Mouse (Mus musculus): Measurements from ENCODE around the gene M6pr. TPM values are rescaled to one million over a fixed set of nuclear protein-coding genes. Genes with fewer than 3 reads are reported as not detected.

Gene M6pr
- polyA plus RNA-seq, 1 experiment from 2014 or later: 121 TPM

GRCm38 (mm10) chr6:122289313-122289712 lies 19.2 kb upstream of the M6pr start:
- ATAC-seq (ENCODE audit: insufficient read depth, low FRiP score, low read depth): no peak
- no peaks in the 10 kb centered on the region for H3K36me3 ChIP-seq
- H3K4me1 ChIP-seq: no peaks in the 10 kb centered on the region
- H3K4me3 ChIP-seq (replicated peaks): no peak overlapping the region
- H3K4me2 ChIP-seq: no peak overlapping the region
- H3K9me3 ChIP-seq: no peaks in the 10 kb centered on the region
- no peaks in the 10 kb centered on the region for H3K27me3 ChIP-seq (replicated peaks)
- H3K9ac ChIP-seq: no peak overlapping the region
- H3K27ac ChIP-seq: no peak overlapping the region
- WGBS: 61% methylated on average over 1 of the region's 1 CpGs

- no peak for ATAC-seq (ENCODE audit: insufficient read depth, low FRiP score, low read depth)
- no peak overlapping the region for H3K9ac ChIP-seq
- no peak overlapping the region for H3K4me3 ChIP-seq (replicated peaks)
- 32% methylated on average over 3 of the region's 3 CpGs for WGBS
- no peaks in the 10 kb centered on the region for H3K36me3 ChIP-seq
- H3K4me2 ChIP-seq: no peak overlapping the region
- no peaks in the 10 kb centered on the region for H3K4me1 ChIP-seq
- H3K9me3 ChIP-seq: no peaks in the 10 kb centered on the region
- no peak overlapping the region for H3K27ac ChIP-seq
- no peaks in the 10 kb centered on the region for H3K27me3 ChIP-seq (replicated peaks)
Observed at GRCm38 (mm10) chr6:122290253-122290652, 18.3 kb upstream of the M6pr start.

- WGBS: 84% methylated on average over 2 of the region's 2 CpGs
- ATAC-seq (ENCODE audit: insufficient read depth, low FRiP score, low read depth): no peak
- Histone ChIP-seq H3K9me3 (no peaks in the 10 kb centered on the region), H3K4me2 (no peak overlapping the region), H3K27ac (no peak overlapping the region), H3K36me3 (no peaks in the 10 kb centered on the region), H3K4me1 (no peaks in the 10 kb centered on the region), H3K9ac (no peak overlapping the region), H3K27me3 (replicated peaks) (no peaks in the 10 kb centered on the region), H3K4me3 (replicated peaks) (no peak overlapping the region)
Observed at GRCm38 (mm10) chr6:122291264-122291663, 17.3 kb upstream of the M6pr start.

GRCm38 (mm10) chr6:122291735-122292134 lies 16.8 kb upstream of the M6pr start:
- Histone ChIP-seq H3K9ac (no peak overlapping the region), H3K27ac (no peak overlapping the region), H3K9me3 (no peaks in the 10 kb centered on the region), H3K4me2 (no peak overlapping the region), H3K27me3 (replicated peaks) (no peaks in the 10 kb centered on the region), H3K4me1 (no peaks in the 10 kb centered on the region), H3K36me3 (no peaks in the 10 kb centered on the region), H3K4me3 (replicated peaks) (no peak overlapping the region)
- ATAC-seq (ENCODE audit: insufficient read depth, low FRiP score, low read depth): no peak
- 67% methylated on average over 3 of the region's 3 CpGs for WGBS

GRCm38 (mm10) chr6:122292184-122292583 lies 16.3 kb upstream of the M6pr start:
- Histone ChIP-seq H3K4me3 (replicated peaks) (no peak overlapping the region), H3K9me3 (no peaks in the 10 kb centered on the region), H3K4me2 (no peak overlapping the region), H3K27me3 (replicated peaks) (no peaks in the 10 kb centered on the region), H3K4me1 (no peaks in the 10 kb centered on the region), H3K9ac (no peak overlapping the region), H3K36me3 (no peaks in the 10 kb centered on the region), H3K27ac (no peak overlapping the region)
- ATAC-seq (ENCODE audit: insufficient read depth, low FRiP score, low read depth): no peak
- WGBS: 55% methylated on average over 2 of the region's 2 CpGs

- no peak for ATAC-seq (ENCODE audit: insufficient read depth, low FRiP score, low read depth)
- Histone ChIP-seq H3K4me2 (no peak overlapping the region), H3K4me1 (no peaks in the 10 kb centered on the region), H3K36me3 (no peaks in the 10 kb centered on the region), H3K9ac (no peak overlapping the region), H3K27ac (no peak overlapping the region), H3K9me3 (no peaks in the 10 kb centered on the region), H3K27me3 (replicated peaks) (no peaks in the 10 kb centered on the region), H3K4me3 (replicated peaks) (no peak overlapping the region)
- 89% methylated on average over 8 of the region's 8 CpGs for WGBS
Observed at GRCm38 (mm10) chr6:122293121-122293520, 15.4 kb upstream of the M6pr start.

- Histone ChIP-seq H3K9ac (no peak overlapping the region), H3K27ac (no peak overlapping the region), H3K4me3 (replicated peaks) (no peak overlapping the region), H3K9me3 (no peaks in the 10 kb centered on the region), H3K4me2 (no peak overlapping the region), H3K27me3 (replicated peaks) (no peaks in the 10 kb centered on the region), H3K4me1 (no peaks in the 10 kb centered on the region), H3K36me3 (no peaks in the 10 kb centered on the region)
- 83% methylated on average over 9 of the region's 9 CpGs for WGBS
- ATAC-seq (ENCODE audit: insufficient read depth, low FRiP score, low read depth): no peak
Observed at GRCm38 (mm10) chr6:122293796-122294195, 14.7 kb upstream of the M6pr start.

- Histone ChIP-seq H3K27ac (no peak overlapping the region), H3K27me3 (replicated peaks) (no peaks in the 10 kb centered on the region), H3K4me1 (no peaks in the 10 kb centered on the region), H3K4me3 (replicated peaks) (no peak overlapping the region), H3K9ac (no peak overlapping the region), H3K9me3 (no peaks in the 10 kb centered on the region), H3K4me2 (no peak overlapping the region), H3K36me3 (no peaks in the 10 kb centered on the region)
- ATAC-seq (ENCODE audit: insufficient read depth, low FRiP score, low read depth): no peak
- WGBS: 72% methylated on average over 3 of the region's 3 CpGs
Observed at GRCm38 (mm10) chr6:122294290-122294689, 14.2 kb upstream of the M6pr start.

GRCm38 (mm10) chr6:122295242-122295641 lies 13.3 kb upstream of the M6pr start:
- Histone ChIP-seq H3K27ac (no peak overlapping the region), H3K4me2 (no peak overlapping the region), H3K9ac (no peak overlapping the region), H3K36me3 (no peaks in the 10 kb centered on the region), H3K9me3 (no peaks in the 10 kb centered on the region), H3K4me1 (no peaks in the 10 kb centered on the region), H3K4me3 (replicated peaks) (no peak overlapping the region), H3K27me3 (replicated peaks) (no peaks in the 10 kb centered on the region)
- no peak for ATAC-seq (ENCODE audit: insufficient read depth, low FRiP score, low read depth)
- 55% methylated on average over 9 of the region's 9 CpGs for WGBS

- Histone ChIP-seq H3K27ac (no peak overlapping the region), H3K36me3 (no peaks in the 10 kb centered on the region), H3K4me3 (replicated peaks) (peak overlapping the region; percentile 49), H3K9ac (no peak overlapping the region), H3K4me2 (peak overlapping the region; percentile 67), H3K27me3 (replicated peaks) (no peaks in the 10 kb centered on the region), H3K4me1 (no peaks in the 10 kb centered on the region), H3K9me3 (no peaks in the 10 kb centered on the region)
- ATAC-seq (ENCODE audit: insufficient read depth, low FRiP score, low read depth): no peak
- 22% methylated on average over 3 of the region's 3 CpGs for WGBS
Observed at GRCm38 (mm10) chr6:122296918-122297278, 11.6 kb upstream of the M6pr start.

- peak overlapping the region; percentile 67 for H3K4me2 ChIP-seq
- peak overlapping the region; percentile 16; the same call in 1 of the 2 replicates for H3K27ac ChIP-seq
- peak; percentile 40; the same call in 1 of the 2 replicates for ATAC-seq (ENCODE audit: insufficient read depth, low FRiP score, low read depth)
- no peaks in the 10 kb centered on the region for H3K9me3 ChIP-seq
- H3K36me3 ChIP-seq: no peaks in the 10 kb centered on the region
- WGBS: 6% methylated on average over 25 of the region's 25 CpGs
- no peaks in the 10 kb centered on the region for H3K4me1 ChIP-seq
- H3K9ac ChIP-seq: peak overlapping the region; percentile 24; the same call in 1 of the 2 replicates
- peak overlapping the region; percentile 49 for H3K4me3 ChIP-seq (replicated peaks)
- H3K27me3 ChIP-seq (replicated peaks): no peaks in the 10 kb centered on the region
Observed at GRCm38 (mm10) chr6:122297279-122298222, 11.0 kb upstream of the M6pr start.

- H3K27ac ChIP-seq: no peak overlapping the region
- H3K9me3 ChIP-seq: no peaks in the 10 kb centered on the region
- no peaks in the 10 kb centered on the region for H3K36me3 ChIP-seq
- no peak overlapping the region for H3K4me2 ChIP-seq
- 49% methylated on average over 4 of the region's 4 CpGs for WGBS
- no peak for ATAC-seq (ENCODE audit: insufficient read depth, low FRiP score, low read depth)
- H3K9ac ChIP-seq: no peak overlapping the region
- no peaks in the 10 kb centered on the region for H3K4me1 ChIP-seq
- no peaks in the 10 kb centered on the region for H3K27me3 ChIP-seq (replicated peaks)
- no peak overlapping the region for H3K4me3 ChIP-seq (replicated peaks)
Observed at GRCm38 (mm10) chr6:122298223-122298609, 10.3 kb upstream of the M6pr start.
